ENCODE assay signal across 8 mouse cellular contexts in genomic region chr2:132577431-132577981, GRCm38 (mm10). TPM values are rescaled to one million over a fixed set of nuclear protein-coding genes. Genes with fewer than 3 reads are reported as not detected.
DNase-seq lines count a peak whose midpoint lies in the region; ATAC-seq lines count a peak whose summit lies in the region.

No protein-coding gene starts in this region.

- H3K4me3 ChIP-seq in forebrain, embryonic 13.5 days = peak overlapping the region; percentile 83
- peak overlapping the region; percentile 61 for H3K4me3 ChIP-seq in hindbrain, embryonic 12.5 days
- peak overlapping the region; percentile 66 for H3K4me3 ChIP-seq in limb, embryonic 11.5 days (ENCODE audit: low read depth, low read length)
- peak overlapping the region; percentile 83 for H3K4me3 ChIP-seq in midbrain, embryonic 10.5 days

- DNase-seq in left cerebral cortex, adult 8-10 months (ENCODE audit: low spot score in 2 of 2) = peak; percentile 32 to 50
- no peak for DNase-seq in left cerebral cortex, postnatal 36 days (ENCODE audit: low spot score in 2 of 2)
- peak; percentile 42 for DNase-seq in c-Kit-positive CD71-positive TER-119-positive erythroid progenitor cells, embryonic 14.5 days (ENCODE audit: low spot score)
- peak; percentile 76 for DNase-seq in limb, embryonic 11.5 days (ENCODE audit: low spot score)
- DNase-seq in midbrain, embryonic 10.5 days (ENCODE audit: low spot score) = peak; percentile 76
- peak; percentile 75 to 83 for DNase-seq in spleen, postnatal 10 days (ENCODE audit: low spot score in 2 of 2)

- peak overlapping the region; percentile 97 for H3K9ac ChIP-seq in forebrain, embryonic 13.5 days
- peak overlapping the region; percentile 96 for H3K9ac ChIP-seq in hindbrain, embryonic 12.5 days
- peak overlapping the region; percentile 86 for H3K9ac ChIP-seq in limb, embryonic 11.5 days (ENCODE audit: low read length)

- H3K4me1 ChIP-seq in forebrain, embryonic 13.5 days = peaks cover 33% of the 10 kb centered on the region
- peaks cover 26% of the 10 kb centered on the region for H3K4me1 ChIP-seq in hindbrain, embryonic 12.5 days
- H3K4me1 ChIP-seq in limb, embryonic 11.5 days (ENCODE audit: control insufficient read depth, insufficient read depth, low read length) = no peaks in the 10 kb centered on the region
- peaks cover 17% of the 10 kb centered on the region for H3K4me1 ChIP-seq in midbrain, embryonic 10.5 days

- peak; percentile 77 for ATAC-seq in forebrain, embryonic 13.5 days
- ATAC-seq in hindbrain, embryonic 12.5 days (ENCODE audit: low FRiP score) = peak; percentile 85
- ATAC-seq in limb, embryonic 11.5 days (ENCODE audit: insufficient number of reproducible peaks, low FRiP score, low TSS enrichment, low read depth) = peak; percentile 70

- intact Hi-C loops in left cerebral cortex, postnatal 36 days (cut with DNase I) = loop anchor here (1.0 to 5.0 kb wide), 3 partner anchors 30 to 125 kb away; partner anchors contain the start of gene Shld1

- peak overlapping the region; percentile 69 for H3K4me2 ChIP-seq in forebrain, embryonic 13.5 days
- H3K4me2 ChIP-seq in hindbrain, embryonic 12.5 days (replicated peaks) = peak overlapping the region; percentile 54
- H3K4me2 ChIP-seq in limb, embryonic 11.5 days (ENCODE audit: low read depth, severe bottlenecking) = peak overlapping the region; percentile 71

- H3K27me3 ChIP-seq in forebrain, embryonic 13.5 days = no peaks in the 10 kb centered on the region
- no peaks in the 10 kb centered on the region for H3K27me3 ChIP-seq in hindbrain, embryonic 12.5 days
- no peaks in the 10 kb centered on the region for H3K27me3 ChIP-seq in limb, embryonic 11.5 days (ENCODE audit: control insufficient read depth, insufficient read depth, low read length)
- H3K27me3 ChIP-seq in midbrain, embryonic 10.5 days (ENCODE audit: low read depth, poor library complexity, severe bottlenecking) = no peaks in the 10 kb centered on the region

- under 1% methylated on average over 35 of the region's 41 CpGs for WGBS in forebrain, embryonic 13.5 days
- WGBS in hindbrain, embryonic 12.5 days = under 1% methylated on average over 41 of the region's 41 CpGs
- under 1% methylated on average over 31 of the region's 41 CpGs for WGBS in limb, embryonic 11.5 days
- under 1% methylated on average over 41 of the region's 41 CpGs for WGBS in midbrain, embryonic 10.5 days

- H3K27ac ChIP-seq in forebrain, embryonic 13.5 days = peak overlapping the region; percentile 98
- peak overlapping the region; percentile 100 for H3K27ac ChIP-seq in hindbrain, embryonic 12.5 days
- H3K27ac ChIP-seq in limb, embryonic 11.5 days (replicated peaks; ENCODE audit: low read depth, low read length) = peak overlapping the region; percentile 96
- H3K27ac ChIP-seq in midbrain, embryonic 10.5 days (replicated peaks) = peak overlapping the region; percentile 99

- no peaks in the 10 kb centered on the region for H3K9me3 ChIP-seq in forebrain, embryonic 13.5 days (replicated peaks)
- H3K9me3 ChIP-seq in hindbrain, embryonic 12.5 days (replicated peaks) = no peaks in the 10 kb centered on the region
- H3K9me3 ChIP-seq in limb, embryonic 11.5 days (ENCODE audit: control insufficient read depth, low read length) = no peaks in the 10 kb centered on the region; the same call in 1 of the 2 replicates
- H3K9me3 ChIP-seq in midbrain, embryonic 10.5 days (replicated peaks) = peaks cover 5% of the 10 kb centered on the region; the same call in 1 of the 2 replicates

- no peaks in the 10 kb centered on the region for H3K36me3 ChIP-seq in forebrain, embryonic 13.5 days (ENCODE audit: poor library complexity, severe bottlenecking)
- H3K36me3 ChIP-seq in hindbrain, embryonic 12.5 days = no peaks in the 10 kb centered on the region
- no peaks in the 10 kb centered on the region for H3K36me3 ChIP-seq in limb, embryonic 11.5 days (ENCODE audit: control insufficient read depth, insufficient read depth, low read length)
- no peaks in the 10 kb centered on the region for H3K36me3 ChIP-seq in midbrain, embryonic 10.5 days

RNA-seq across cellular contexts. Expression of gene Gpcpd1, which starts 10.0 kb away (rescaled TPM):
- total RNA-seq in left cerebral cortex, adult 8-10 months (2022) = 10 to 100 TPM; 80.3 to 98.3 (median 82.8) TPM
- 10 to 100 TPM; 92.9 to 94.2 TPM for total RNA-seq in left cerebral cortex, postnatal 36 days (2021)
- 74.3 and 75.2 TPM in 2 replicates for polyA plus RNA-seq in forebrain, embryonic 13.5 days (2015; fragmentation: Nextera tagmentation; extraction: Ambion mirVana)
- polyA plus RNA-seq in hindbrain, embryonic 12.5 days (2016; fragmentation: Nextera tagmentation; extraction: Ambion mirVana) = 71.0 and 82.5 TPM in 2 replicates
- 25.8 and 31.9 TPM in 2 replicates for polyA plus RNA-seq in limb, embryonic 11.5 days (2014; fragmentation: Nextera tagmentation; extraction: Ambion mirVana)
- 29.2 and 41.1 TPM in 2 replicates for polyA plus RNA-seq in midbrain, embryonic 10.5 days (2016; fragmentation: Nextera tagmentation; extraction: Ambion mirVana)

Comparison
In these comparisons a context has a peak if more than half of its experiments do, and no peak if none do; other contexts are left out.
1. DNase-seq: peak in left cerebral cortex, adult 8-10 months (2 of 2), c-Kit-positive CD71-positive TER-119-positive erythroid progenitor cells, embryonic 14.5 days (single experiment), limb, embryonic 11.5 days (single experiment), midbrain, embryonic 10.5 days (single experiment) and spleen, postnatal 10 days (2 of 2); none in left cerebral cortex, postnatal 36 days (0 of 2).
2. Peak in every context shown above with its lines, with median percentiles within 50 percentile points of each other: ATAC-seq, H3K27ac ChIP-seq, H3K4me2 ChIP-seq, H3K4me3 ChIP-seq and H3K9ac ChIP-seq.